In the genomic region with DNA sequence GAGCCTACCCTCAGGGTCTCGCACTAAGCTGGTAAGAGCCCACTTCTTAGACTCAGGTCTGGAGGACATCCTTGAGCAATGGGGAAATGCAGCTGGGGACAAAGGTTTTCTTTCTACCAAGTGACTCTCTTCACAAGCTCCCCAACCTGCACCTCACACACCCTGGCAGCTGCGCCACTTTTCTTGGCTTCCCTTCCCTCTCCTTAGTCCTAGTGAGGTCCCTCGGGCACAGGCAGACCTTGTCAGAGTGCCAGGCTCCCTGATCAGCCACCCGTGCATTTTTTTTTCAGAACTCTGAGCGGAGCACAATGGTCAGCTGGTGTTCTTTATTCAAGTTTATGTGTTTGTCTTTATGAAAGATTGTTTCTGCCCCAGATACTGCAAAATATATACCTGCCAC, we compare ENCODE assay signal across 10 mouse cellular contexts.
DNase-seq lines count a peak whose midpoint lies in the region; ATAC-seq and TF ChIP-seq lines count a peak whose summit lies in the region.
"Had no signal": no experiment of that assay in that cellular context is flagged by ENCODE, and none has a peak within 500 bp of the region (broad histone marks: within the 10 kb centered on the region; RNA-seq: fewer than 3 reads in every experiment).

No protein-coding gene starts in this region.

- no peaks in the 10 kb centered on the region for H3K9me3 ChIP-seq in heart, embryonic 10.5 days
- H3K9me3 ChIP-seq in hindbrain, postnatal 0 days (ENCODE audit: low read length): no peaks in the 10 kb centered on the region
- H3K9me3 ChIP-seq: heart, embryonic 13.5 days; limb, embryonic 15.5 days had no signal

- TF ChIP-seq POLR2A in testis, adult 2 months (IDR thresholded peaks at IDR 0.05; ENCODE audit: control insufficient read depth, low read depth, low read length): no peak

- H3K4me1 ChIP-seq in heart, embryonic 10.5 days: peaks cover 21% of the 10 kb centered on the region
- peaks cover 17% of the 10 kb centered on the region; the same call in 1 of the 2 replicates for H3K4me1 ChIP-seq in hindbrain, postnatal 0 days (ENCODE audit: insufficient read depth, low read length)
- H3K4me1 ChIP-seq in testis, adult 2 months (ENCODE audit: control insufficient read depth, insufficient read depth, low read length): peaks cover 15% of the 10 kb centered on the region

- H3K36me3 ChIP-seq in heart, embryonic 10.5 days: no peaks in the 10 kb centered on the region
- peaks cover 14% of the 10 kb centered on the region; the same call in 1 of the 2 replicates for H3K36me3 ChIP-seq in hindbrain, postnatal 0 days (ENCODE audit: insufficient read depth, low read length)
- H3K36me3 ChIP-seq in testis, adult 2 months (ENCODE audit: control insufficient read depth, insufficient read depth, low read length): peaks cover 2% of the 10 kb centered on the region; the same call in 1 of the 2 replicates
- H3K36me3 ChIP-seq: heart, embryonic 13.5 days; limb, embryonic 15.5 days had no signal

- no peaks in the 10 kb centered on the region for H3K27me3 ChIP-seq in heart, embryonic 10.5 days (ENCODE audit: insufficient read depth, poor library complexity, severe bottlenecking)
- H3K27me3 ChIP-seq in hindbrain, postnatal 0 days (ENCODE audit: insufficient read depth, low read length): no peaks in the 10 kb centered on the region
- H3K27me3 ChIP-seq in testis, adult 2 months (ENCODE audit: control insufficient read depth, insufficient read depth, low read length): no peaks in the 10 kb centered on the region
- H3K27me3 ChIP-seq: heart, embryonic 13.5 days; limb, embryonic 15.5 days had no signal

- no peak for TF ChIP-seq CTCF in hindbrain, postnatal 0 days (IDR thresholded peaks at IDR 0.05; ENCODE audit: low read depth)
- no peak for TF ChIP-seq CTCF in testis, adult 2 months (IDR thresholded peaks at IDR 0.05; ENCODE audit: control insufficient read depth, insufficient read depth, insufficient replicate concordance, low read depth, low read length)

- WGBS in heart, embryonic 10.5 days: 77% methylated on average over 5 of the region's 5 CpGs
- 31% methylated on average over 5 of the region's 5 CpGs for WGBS in hindbrain, postnatal 0 days

- no peak overlapping the region for H3K4me3 ChIP-seq in heart, embryonic 10.5 days
- H3K4me3 ChIP-seq in hindbrain, postnatal 0 days (ENCODE audit: low read length): no peak overlapping the region
- H3K4me3 ChIP-seq in testis, adult 2 months (ENCODE audit: control insufficient read depth, low read depth, low read length): peak overlapping the region; percentile 8; the same call in 1 of the 2 replicates
- H3K4me3 ChIP-seq: heart, embryonic 13.5 days; limb, embryonic 15.5 days had no signal

- ATAC-seq in hindbrain, postnatal 0 days: peak; percentile 48; the same call in 1 of the 2 replicates

- H3K27ac ChIP-seq in heart, embryonic 10.5 days: no peak overlapping the region
- H3K27ac ChIP-seq in hindbrain, postnatal 0 days: peak overlapping the region; percentile 28
- no peak overlapping the region for H3K27ac ChIP-seq in testis, adult 2 months (ENCODE audit: control insufficient read depth, insufficient read depth, low read depth, low read length)
- H3K27ac ChIP-seq: heart, embryonic 13.5 days; limb, embryonic 15.5 days had no signal

- peak; percentile 94 for DNase-seq in heart, adult 11 months
- no peak for DNase-seq in heart, embryonic 10.5 days (ENCODE audit: low spot score)
- peak; percentile 61 for DNase-seq in retina, postnatal 1 day
- DNase-seq in retina, embryonic 14.5 days (ENCODE audit: low spot score): no peak
- peak; percentile 74 for DNase-seq in hindbrain, postnatal 0 days (ENCODE audit: low spot score)
- DNase-seq in spleen, postnatal 4 days (ENCODE audit: low spot score in 2 of 2): no peak
- DNase-seq in thymus, postnatal 36 days: no peak

- no peak overlapping the region; the same call in 1 of the 2 replicates for H3K9ac ChIP-seq in hindbrain, postnatal 0 days (replicated peaks; ENCODE audit: low read length)
- H3K9ac ChIP-seq: heart, embryonic 13.5 days; limb, embryonic 15.5 days had no signal

- H3K4me2 ChIP-seq in hindbrain, postnatal 0 days (ENCODE audit: low read depth, low read length): peak overlapping the region; percentile 24; the same call in 1 of the 2 replicates
- H3K4me2 ChIP-seq: heart, embryonic 13.5 days; limb, embryonic 15.5 days had no signal

Comparison
In these comparisons a context has a peak if more than half of its experiments do, and no peak if none do; other contexts are left out.
1. DNase-seq: peak in heart, adult 11 months (single experiment), retina, postnatal 1 day (single experiment) and hindbrain, postnatal 0 days (single experiment); none in heart, embryonic 10.5 days (single experiment), retina, embryonic 14.5 days (single experiment), spleen, postnatal 4 days (0 of 2) and thymus, postnatal 36 days (0 of 2).